Mouse (Mus musculus): Measurements from ENCODE around the gene Olfr493.

Gene Olfr493

DNA sequence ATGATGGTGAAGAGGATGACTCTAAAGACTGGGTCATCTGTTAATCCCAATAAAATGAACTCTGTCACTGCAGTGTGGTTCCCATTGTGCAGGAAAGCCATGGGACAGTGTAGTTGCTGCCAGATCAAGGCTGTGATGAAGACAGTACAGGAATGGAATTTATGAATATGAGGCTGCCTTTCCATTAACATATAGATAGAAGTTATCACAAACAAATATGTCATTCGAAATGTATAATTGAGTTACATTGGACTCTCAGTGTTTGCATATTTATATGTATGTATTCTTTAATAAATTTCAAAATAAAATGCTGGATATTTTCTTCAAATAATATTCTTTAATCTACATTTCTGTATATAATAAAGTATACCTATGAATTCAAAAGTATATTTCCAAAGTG lies at the start of gene Olfr493:
Gene Olfr493 (minus strand): TSS at position 101 of the 400 bp plus-strand sequence.
- DNase-seq (ENCODE audit: low read depth, low spot score), result no peak

DNA sequence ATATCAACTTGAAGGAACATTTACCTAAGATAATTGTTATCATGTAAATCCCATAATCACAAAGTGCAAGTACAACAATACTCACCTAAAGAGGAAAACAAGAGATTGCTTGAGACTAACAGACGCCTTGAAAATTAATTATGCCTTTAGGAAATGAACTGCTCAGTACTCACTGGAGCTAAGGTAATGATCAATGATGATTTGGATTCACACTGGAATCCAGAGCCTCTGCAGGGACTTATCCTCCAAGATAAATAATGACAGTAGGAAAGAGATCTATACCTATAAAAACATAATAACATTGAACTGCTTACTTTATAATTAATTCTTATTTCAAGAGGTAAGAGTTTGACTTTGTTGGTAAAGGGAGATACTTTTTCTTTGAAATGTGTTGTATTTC lies 46.1 kb upstream of the Olfr493 start, which contains the start of gene Olfr495:
Gene Olfr495 (plus strand): TSS at position 301 of the 400 bp plus-strand sequence.
- no peak for DNase-seq (ENCODE audit: low read depth, low spot score)

DNA sequence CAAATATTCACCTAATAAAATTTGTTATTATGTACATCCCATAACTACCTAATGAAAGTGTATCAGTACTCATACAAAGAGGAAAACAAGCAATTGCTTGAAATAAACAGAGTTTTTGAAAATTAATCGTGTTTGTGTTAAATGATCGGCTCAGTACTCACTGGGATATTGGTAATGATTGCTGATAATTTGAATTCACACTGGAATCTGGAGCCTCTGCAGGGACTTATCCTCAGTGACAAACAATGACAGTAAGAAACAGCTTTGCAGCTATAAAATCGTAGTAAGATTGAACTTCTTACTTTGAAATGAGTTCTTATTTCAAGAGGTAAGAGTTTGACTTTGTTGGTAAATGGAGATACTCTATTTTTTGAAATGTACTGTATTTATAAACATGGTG lies 18.3 kb upstream of the Olfr493 start, which contains the start of gene Olfr494:
Gene Olfr494 (plus strand): TSS at position 301 of the 400 bp plus-strand sequence.
- no peak for DNase-seq (ENCODE audit: low read depth, low spot score)

- DNase-seq (ENCODE audit: low read depth, low spot score), result no peak
Measured at GRCm38 (mm10) chr7:108323574-108323973, 23.2 kb downstream of the Olfr493 start, which contains the start of gene Olfr492. Gene Olfr492 (minus strand): TSS chr7:108323674.

- no peak for DNase-seq (ENCODE audit: low read depth, low spot score)
Measured at GRCm38 (mm10) chr7:108313151-108313550, 33.6 kb downstream of the Olfr493 start, which contains the start of gene Olfr491. Gene Olfr491 (plus strand): TSS chr7:108313451.

Measured in c-Kit-negative CD71-positive TER-119-positive erythroid progenitor cells, embryonic 14.5 days (primary cell).